Mouse (Mus musculus) right cerebral cortex, postnatal 36 days (tissue): Measurements from ENCODE around the gene Ctnnb1.

Source experiments
- DNase-seq, 2 experiments: peaks; one replicate each; pipeline ENCODE4 v3.0.0; 2022; ENCODE audit warnings: low spot score in 2 of 2, mixed read lengths in 1 of 2

Ctnnb1 gene

GRCm38 (mm10) chr9:120961969-120962700 is 33.1 kb downstream of the Ctnnb1 start:
- no peak for DNase-seq

GRCm38 (mm10) chr9:120963104-120963503 is 34.1 kb downstream of the Ctnnb1 start:
- no peak for DNase-seq

GRCm38 (mm10) chr9:120963720-120964119 is 34.7 kb downstream of the Ctnnb1 start:
- DNase-seq, result no peak

- no peak for DNase-seq
These were observed 35.2 kb downstream of the Ctnnb1 start for GRCm38 (mm10) chr9:120964224-120964623.

GRCm38 (mm10) chr9:120965007-120965406 is 36.0 kb downstream of the Ctnnb1 start:
- DNase-seq, result no peak

GRCm38 (mm10) chr9:120973026-120973515 is 44.1 kb downstream of the Ctnnb1 start:
- DNase-seq, result no peak

- DNase-seq, result no peak
These were observed 45.2 kb downstream of the Ctnnb1 start for GRCm38 (mm10) chr9:120974209-120974608.

GRCm38 (mm10) chr9:120976158-120976557 is 47.1 kb downstream of the Ctnnb1 start:
- DNase-seq, result no peak

- no peak for DNase-seq
These were observed 47.8 kb downstream of the Ctnnb1 start for GRCm38 (mm10) chr9:120976856-120977255.

GRCm38 (mm10) chr9:120981777-120982176 is 52.8 kb downstream of the Ctnnb1 start:
- DNase-seq, result no peak

GRCm38 (mm10) chr9:120983849-120984248 is 54.8 kb downstream of the Ctnnb1 start:
- DNase-seq, result no peak

GRCm38 (mm10) chr9:120984509-120984908 is 55.5 kb downstream of the Ctnnb1 start:
- DNase-seq, result no peak

- DNase-seq, result no peak
These were observed 56.0 kb downstream of the Ctnnb1 start for GRCm38 (mm10) chr9:120985009-120985408.

GRCm38 (mm10) chr9:120985524-120985923 is 56.5 kb downstream of the Ctnnb1 start:
- no peak for DNase-seq

GRCm38 (mm10) chr9:120986255-120986654 is 57.2 kb downstream of the Ctnnb1 start:
- DNase-seq, result no peak

- no peak for DNase-seq
These were observed 58.0 kb downstream of the Ctnnb1 start for GRCm38 (mm10) chr9:120986994-120987393.

GRCm38 (mm10) chr9:120988088-120988487 is 59.1 kb downstream of the Ctnnb1 start:
- DNase-seq, result no peak

- no peak for DNase-seq
These were observed 61.0 kb downstream of the Ctnnb1 start for GRCm38 (mm10) chr9:120989806-120990700.

GRCm38 (mm10) chr9:120991801-120992200 is 62.8 kb downstream of the Ctnnb1 start:
- DNase-seq, result no peak

- no peak for DNase-seq
These were observed 64.0 kb downstream of the Ctnnb1 start for GRCm38 (mm10) chr9:120993004-120993403.

GRCm38 (mm10) chr9:120994223-120995155 is 65.5 kb downstream of the Ctnnb1 start:
- no peak for DNase-seq

- DNase-seq, result no peak
These were observed 69.7 kb downstream of the Ctnnb1 start for GRCm38 (mm10) chr9:120998696-120999095.
